Mouse (Mus musculus) urinary bladder, postnatal 4 days (tissue): Measurements from ENCODE around the gene Senp2.

Experiments used
- DNase-seq, 2 experiments: peaks; one replicate each; pipeline ENCODE4 v3.0.0; 2021 to 2022; ENCODE audit warnings: low spot score in 2 of 2

Senp2 gene

GRCm38 (mm10) chr16:22097659-22098058 is 88.4 kb downstream of the Senp2 start:
- no peak for DNase-seq
